Mouse (Mus musculus) brain, embryonic 14.5 days (tissue): ENCODE data around the gene Ppp1r12a. TPM values are rescaled to one million over a fixed set of nuclear protein-coding genes. Genes with fewer than 3 reads are reported as not detected.

Experiments used
- DNase-seq: peaks from one replicate; pipeline ENCODE4 v3.0.0-alpha.2; 2011; ENCODE audit warnings: low read depth
- CTCF ChIP-seq: fragments of 200-500 bp; IDR thresholded peaks from 2 replicates; pipeline ENCODE4 v1.5.1; 2012; ENCODE audit warnings: inconsistent platforms, mild to moderate bottlenecking, moderate library complexity, borderline replicate concordance; ENCODE audit not compliant: insufficient read depth, insufficient read length; ENCODE audit errors: extremely low read depth
- POLR2A ChIP-seq: fragments of 200-500 bp; IDR thresholded peaks from 2 replicates; pipeline ENCODE4 v1.6.1; 2012; ENCODE audit warnings: mild to moderate bottlenecking, inconsistent platforms, borderline replicate concordance; ENCODE audit not compliant: poor library complexity, insufficient read depth, insufficient read length, severe bottlenecking; ENCODE audit errors: extremely low read depth
- polyA plus RNA-seq: library from polyadenylated mRNA; depleted of rRNA; stranded (reverse); fragments of >200 nt; gene quantifications from 2 replicates; pipeline ENCODE4 v1.2.3, GENCODE M21; 2012; rRNA removed

Gene Ppp1r12a
- polyA plus RNA-seq, 1 experiment = 66.0 TPM

- DNase-seq = peak; percentile 85
- TF ChIP-seq CTCF (no peak), POLR2A (0 out of 2 replicates have a peak, but pooled peaks have one; percentile 36)
Measured at GRCm38 (mm10) chr10:108331784-108332561, 170.0 kb downstream of the Ppp1r12a start, which contains the start of gene Pawr. Gene Pawr, plus strand, starts transcription at chr10:108332121.

GRCm38 (mm10) chr10:108332571-108333541 is 170.9 kb downstream of the Ppp1r12a start:
- TF ChIP-seq POLR2A (no peak), CTCF (0 out of 2 replicates have a peak, but pooled peaks have one; percentile 19)
- DNase-seq = peak; percentile 72

GRCm38 (mm10) chr10:108333642-108334041 is 171.6 kb downstream of the Ppp1r12a start:
- TF ChIP-seq POLR2A = no peak
- no peak for TF ChIP-seq CTCF
- DNase-seq = peak; percentile 46

Other genes with a start within 250 kb of the Ppp1r12a start
- 3.8 and 4.7 TPM in 2 replicates for gene Pawr, start 169.9 kb downstream of the Ppp1r12a start, polyA plus RNA-seq